Mouse (Mus musculus): ENCODE measurements at regions not wholly inside any gene's neighbourhood (a gene's known extent, or its start where the extent isn't known, plus 50 kb on each side); places are given as distances from the start of the nearest gene placed in this dataset.

- TF ChIP-seq CTCF (IDR thresholded peaks at IDR 0.05; ENCODE audit: low read depth, low read length) (no peak), TAL1 (conservative IDR thresholded peaks at IDR 0.05; ENCODE audit: low read depth, low read length) (no peak)
Measured at GRCm38 (mm10) chr2:117794285-117794684, 317.4 kb upstream of the Thbs1 start.

All from G1E (cell line).